Mouse (Mus musculus) cerebellum, adult 9-11 months (tissue): ENCODE measurements around the gene Optc.

ENCODE experiments used
- DNase-seq: peaks from one replicate; pipeline ENCODE4 v3.0.0; 2022

Optc gene

GRCm38 (mm10) chr1:133907949-133908658 is at the start of gene Optc:
Optc (minus strand) TSS chr1:133907999.
- peak; percentile 85 for DNase-seq

- DNase-seq: no peak
Measured at GRCm38 (mm10) chr1:133954009-133954408, 46.2 kb upstream of the Optc start.

- peak; percentile 83 for DNase-seq
Measured at GRCm38 (mm10) chr1:133953261-133953742, 45.5 kb upstream of the Optc start.

- DNase-seq: no peak
Measured at GRCm38 (mm10) chr1:133951598-133951997, 43.8 kb upstream of the Optc start.

GRCm38 (mm10) chr1:133950061-133950782 is 42.4 kb upstream of the Optc start:
- no peak for DNase-seq

GRCm38 (mm10) chr1:133945106-133945505 is 37.3 kb upstream of the Optc start:
- no peak for DNase-seq

GRCm38 (mm10) chr1:133941904-133942303 is 34.1 kb upstream of the Optc start:
- DNase-seq: no peak

GRCm38 (mm10) chr1:133941158-133941860 is 33.5 kb upstream of the Optc start:
- no peak for DNase-seq

- DNase-seq: no peak
Measured at GRCm38 (mm10) chr1:133940481-133941092, 32.8 kb upstream of the Optc start.

- DNase-seq: no peak
Measured at GRCm38 (mm10) chr1:133939708-133940107, 31.9 kb upstream of the Optc start.

- DNase-seq: no peak
Measured at GRCm38 (mm10) chr1:133936169-133936568, 28.4 kb upstream of the Optc start.

GRCm38 (mm10) chr1:133934354-133934963 is 26.7 kb upstream of the Optc start:
- DNase-seq: peak; percentile 65

- no peak for DNase-seq
Measured at GRCm38 (mm10) chr1:133933301-133934195, 25.7 kb upstream of the Optc start.

GRCm38 (mm10) chr1:133929980-133930379 is 22.2 kb upstream of the Optc start:
- no peak for DNase-seq

GRCm38 (mm10) chr1:133925223-133925622 is 17.4 kb upstream of the Optc start:
- no peak for DNase-seq

- no peak for DNase-seq
Measured at GRCm38 (mm10) chr1:133924141-133924875, 16.5 kb upstream of the Optc start.

- no peak for DNase-seq
Measured at GRCm38 (mm10) chr1:133923071-133923470, 15.3 kb upstream of the Optc start.

- no peak for DNase-seq
Measured at GRCm38 (mm10) chr1:133921304-133921751, 13.5 kb upstream of the Optc start, which contains the start of gene Prelp. Prelp (minus strand) TSS chr1:133921414.

- DNase-seq: no peak
Measured at GRCm38 (mm10) chr1:133920876-133921275, 13.1 kb upstream of the Optc start.

GRCm38 (mm10) chr1:133920401-133920800 is 12.6 kb upstream of the Optc start:
- no peak for DNase-seq

- DNase-seq: no peak
Measured at GRCm38 (mm10) chr1:133918088-133918470, 10.3 kb upstream of the Optc start.
